Mouse (Mus musculus) thymus, adult 2 months (tissue): ENCODE data around the gene Cbx4.

Experiments used
- CTCF ChIP-seq: fragments of 200-500 bp; IDR thresholded peaks from 2 replicates; pipeline ENCODE4 v1.5.1; 2012; ENCODE audit warnings: mild to moderate bottlenecking, control low read depth, low read length, moderate library complexity, borderline replicate concordance; ENCODE audit not compliant: control insufficient read depth, poor library complexity, insufficient read depth; ENCODE audit errors: extremely low read depth
- POLR2A ChIP-seq: fragments of 200-500 bp; IDR thresholded peaks from 2 replicates; pipeline ENCODE4 v1.6.1; 2012; ENCODE audit warnings: mild to moderate bottlenecking, low read length, control low read depth, moderate library complexity; ENCODE audit not compliant: control insufficient read depth, poor library complexity, insufficient read depth; ENCODE audit errors: extremely low read depth

DNA sequence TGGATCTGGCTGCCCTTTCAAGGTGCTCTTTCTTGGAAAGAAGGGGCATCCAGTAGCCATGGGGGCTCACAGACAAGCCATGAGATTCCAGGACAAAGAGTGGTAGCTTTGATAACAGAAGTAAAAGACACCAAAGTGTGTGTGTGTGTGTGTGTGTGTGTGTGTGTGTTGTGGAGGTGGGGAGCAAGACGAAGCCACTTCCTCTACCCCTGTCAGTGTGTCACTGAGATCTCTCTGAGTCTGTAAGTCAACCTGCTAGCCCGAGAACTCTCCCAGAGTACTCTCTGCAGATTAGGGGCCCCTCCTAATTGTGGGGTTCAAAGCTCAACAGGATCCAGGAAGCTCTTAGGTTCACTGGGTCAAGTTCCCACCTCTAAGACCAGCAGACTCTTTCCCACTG, 35.7 kb downstream of the Cbx4 start:
- TF ChIP-seq CTCF (no peak), POLR2A (no peak)
